Mouse (Mus musculus) stomach, embryonic 16.5 days (tissue): ENCODE measurements at regions not wholly inside any gene's neighbourhood (a gene's known extent, or its start where the extent isn't known, plus 50 kb on each side); places are given as distances from the start of the nearest gene placed in this dataset.

ENCODE experiments used
- ATAC-seq: fragments of 200-750 bp; cut with Nextera tagmentation; 2 replicates; pipeline ENCODE4 v1.8.0; 2017; ENCODE audit warnings: moderate number of reproducible peaks, moderate TSS enrichment; ENCODE audit not compliant: insufficient read depth, low FRiP score
- H3K27ac ChIP-seq: fragments of 300-500 bp; sonication (generic); 2 replicates; pipeline ENCODE4 v1.5.1; 2014; ENCODE audit warnings: low read length
- H3K27me3 ChIP-seq: fragments of 300-500 bp; sonication (generic); 2 replicates; pipeline ENCODE4 v1.6.1; 2014; ENCODE audit warnings: low read length, control low read depth, mixed read lengths; ENCODE audit not compliant: control insufficient read depth, insufficient read depth
- H3K36me3 ChIP-seq: fragments of 300-500 bp; sonication (generic); 2 replicates; pipeline ENCODE4 v1.6.1; 2014; ENCODE audit warnings: low read length; ENCODE audit not compliant: control insufficient read depth, insufficient read depth
- H3K4me1 ChIP-seq: fragments of 300-500 bp; sonication (generic); 2 replicates; pipeline ENCODE4 v1.6.1; 2014; ENCODE audit warnings: low read length, control low read depth, mixed read lengths; ENCODE audit not compliant: control insufficient read depth, insufficient read depth
- H3K4me2 ChIP-seq: fragments of 300-500 bp; sonication (generic); 2 replicates; pipeline ENCODE4 v1.6.1; 2014; ENCODE audit warnings: low read depth, low read length, mixed read lengths
- H3K4me3 ChIP-seq: fragments of 300-500 bp; sonication (generic); replicated peaks from 2 replicates; pipeline ENCODE4 v1.5.1; 2014; ENCODE audit warnings: mild to moderate bottlenecking, low read length
- H3K9ac ChIP-seq: fragments of 300-500 bp; sonication (generic); 2 replicates; pipeline ENCODE4 v1.6.1; 2014; ENCODE audit warnings: low read length
- H3K9me3 ChIP-seq: fragments of 300-500 bp; sonication (generic); replicated peaks from 2 replicates; pipeline ENCODE4 v1.6.1; 2016; ENCODE audit warnings: low read length, control low read depth; ENCODE audit not compliant: control insufficient read depth
- WGBS: fragments of 180-500 bp; shearing (Covaris S2); extraction: QIAGEN DNeasy Blood & Tissue Kit; methylation state at CpG from one replicate; pipeline ENCODE4 v1.1.7; 2014; 5-methylcytosine and 5-hydroxymethylcytosine counted together

DNA sequence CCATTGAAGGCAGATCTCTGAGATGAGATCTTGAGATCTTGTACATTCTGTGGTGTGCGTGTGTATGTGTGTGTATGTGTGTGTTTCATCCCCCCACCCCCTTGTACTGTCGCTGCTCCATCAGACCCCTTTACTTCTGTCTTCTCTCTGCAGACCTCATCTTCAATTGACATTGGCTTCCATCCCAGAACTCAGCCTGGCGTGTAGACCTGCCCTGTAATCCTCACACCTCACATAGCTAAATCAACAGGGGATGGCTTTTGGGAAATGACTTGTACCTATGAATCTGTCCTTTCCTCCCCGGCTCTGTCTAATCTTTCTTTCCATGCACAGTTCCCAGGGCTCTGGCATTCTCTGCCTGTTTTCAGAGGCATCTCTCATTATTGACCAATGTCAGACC, 1227.5 kb upstream of the A1bg start:
- WGBS = 74% methylated on average over 4 of the region's 4 CpGs
- Histone ChIP-seq H3K36me3 (no peaks in the 10 kb centered on the region), H3K9me3 (no peaks in the 10 kb centered on the region), H3K27ac (no peak overlapping the region), H3K27me3 (no peaks in the 10 kb centered on the region), H3K4me2 (no peak overlapping the region), H3K4me1 (no peaks in the 10 kb centered on the region), H3K9ac (no peak overlapping the region), H3K4me3 (no peak overlapping the region)
- ATAC-seq = no peak

DNA sequence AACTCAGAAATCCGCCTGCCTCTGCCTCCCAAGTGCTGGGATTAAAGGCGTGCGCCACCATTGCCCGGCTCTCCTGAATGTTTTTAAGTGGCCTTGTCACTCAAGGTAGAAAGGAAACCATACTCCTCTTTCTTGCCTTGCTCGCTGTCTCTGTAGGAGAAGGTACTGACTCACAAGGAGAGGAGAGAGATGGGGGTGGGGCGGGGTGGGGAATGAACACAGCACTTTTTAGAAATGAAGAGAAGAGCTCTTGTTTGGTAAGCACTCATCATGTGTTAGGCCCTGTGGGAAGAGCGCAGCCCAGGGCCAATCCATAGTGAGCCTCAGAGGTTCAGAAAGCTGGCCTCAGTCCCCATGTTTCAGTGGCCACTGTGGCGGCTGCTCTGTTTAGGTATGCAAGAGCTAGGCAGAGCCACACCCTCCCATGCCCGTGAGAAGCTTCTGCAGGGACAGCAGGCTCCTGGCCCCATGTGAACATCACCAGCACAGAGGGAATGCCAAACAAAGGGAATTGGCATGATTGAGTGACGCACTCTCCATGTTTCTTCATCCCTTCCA, 1225.9 kb upstream of the A1bg start:
- 84% methylated on average over 10 of the region's 10 CpGs for whole genome bisulfite sequencing
- Histone ChIP-seq H3K4me2 (no peak overlapping the region), H3K9me3 (no peaks in the 10 kb centered on the region), H3K4me1 (no peaks in the 10 kb centered on the region), H3K36me3 (no peaks in the 10 kb centered on the region), H3K9ac (no peak overlapping the region), H3K27ac (no peak overlapping the region), H3K4me3 (no peak overlapping the region), H3K27me3 (no peaks in the 10 kb centered on the region)
- ATAC-seq = no peak

- H3K27me3 ChIP-seq = no peaks in the 10 kb centered on the region
- H3K9ac ChIP-seq = no peak overlapping the region
- no peak overlapping the region for H3K4me3 ChIP-seq
- no peaks in the 10 kb centered on the region for H3K9me3 ChIP-seq
- no peak overlapping the region for H3K4me2 ChIP-seq
- H3K4me1 ChIP-seq = no peaks in the 10 kb centered on the region
- no peaks in the 10 kb centered on the region for H3K36me3 ChIP-seq
- H3K27ac ChIP-seq = no peak overlapping the region
- 56% methylated on average over 5 of the region's 5 CpGs for WGBS
- ATAC-seq = no peak
These were observed 1224.6 kb upstream of the A1bg start for GRCm38 (mm10) chr15:62147343-62147953.

DNA sequence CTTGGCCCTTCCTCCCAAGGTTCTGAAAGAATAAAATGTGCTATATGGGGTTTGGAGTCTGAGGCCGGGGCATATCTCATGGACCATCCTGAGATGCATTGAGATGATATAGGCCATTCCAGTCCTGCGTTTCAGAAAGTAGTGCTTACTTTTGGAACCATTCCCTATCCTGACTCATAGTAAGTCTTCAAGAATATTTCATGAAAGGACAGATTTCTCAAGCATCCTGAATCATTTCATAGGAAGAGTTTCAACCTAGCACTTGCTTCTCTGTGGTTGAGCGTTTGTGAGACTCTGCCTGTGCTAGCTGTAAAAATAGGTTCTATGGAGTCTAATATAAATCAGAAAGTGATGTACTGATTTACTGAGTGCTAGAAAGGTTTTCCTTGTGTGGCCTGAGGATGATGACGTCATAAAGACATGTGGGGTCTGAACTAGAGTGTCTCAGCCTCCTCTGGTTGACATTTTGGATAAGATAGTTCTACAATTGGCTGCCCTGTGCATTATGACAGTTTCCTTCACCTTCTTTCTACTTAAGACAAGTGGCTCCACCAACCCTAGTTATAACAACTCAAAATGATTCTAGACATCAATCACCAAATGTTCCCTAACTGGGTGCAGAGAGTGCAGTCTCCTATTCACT, 1223.0 kb upstream of the A1bg start:
- no peak overlapping the region for H3K4me3 ChIP-seq
- no peak overlapping the region for H3K9ac ChIP-seq
- H3K27me3 ChIP-seq = no peaks in the 10 kb centered on the region
- H3K4me2 ChIP-seq = no peak overlapping the region
- WGBS = 88% methylated on average over 4 of the region's 4 CpGs
- H3K9me3 ChIP-seq = no peaks in the 10 kb centered on the region
- H3K4me1 ChIP-seq = no peaks in the 10 kb centered on the region
- no peaks in the 10 kb centered on the region for H3K36me3 ChIP-seq
- ATAC-seq = no peak
- no peak overlapping the region for H3K27ac ChIP-seq

DNA sequence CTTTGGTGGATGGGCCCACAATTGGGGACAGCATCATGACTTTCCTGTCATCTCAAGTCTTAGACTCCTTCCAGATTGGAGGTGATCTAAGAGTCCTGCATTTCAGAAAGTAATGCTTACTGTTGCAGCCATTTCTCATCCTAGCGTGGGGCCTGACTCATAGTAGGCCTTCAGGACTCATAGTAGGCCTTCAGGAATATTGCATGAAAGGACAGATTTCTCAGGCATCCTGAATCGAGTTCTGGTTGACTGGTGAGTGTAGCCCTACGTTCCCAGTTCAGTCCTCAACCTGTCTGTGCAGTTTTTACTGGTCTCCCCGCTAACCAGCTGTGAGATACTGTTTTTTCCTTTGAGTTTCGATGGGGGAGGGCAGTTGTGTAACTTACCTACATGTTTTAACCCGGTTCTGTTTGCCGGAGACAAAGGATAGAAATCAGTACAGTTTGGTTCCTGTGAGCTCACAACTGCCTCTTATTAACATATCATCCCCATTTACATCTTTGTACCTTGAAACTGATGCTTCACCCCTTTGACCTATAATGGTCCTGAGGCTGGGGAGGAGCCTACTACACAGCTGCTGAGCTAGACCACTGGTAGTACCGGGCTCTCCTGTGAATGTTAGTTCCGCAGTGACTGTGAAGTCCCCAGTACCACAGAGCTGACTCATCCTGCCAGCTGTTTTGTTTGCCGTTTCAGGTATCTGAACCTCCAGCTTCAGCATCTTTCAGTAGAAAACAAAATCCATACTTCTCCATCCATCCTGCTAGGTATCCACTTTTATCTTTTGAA, 1222.2 kb upstream of the A1bg start:
- Histone ChIP-seq H3K9ac (no peak overlapping the region), H3K27me3 (no peaks in the 10 kb centered on the region), H3K36me3 (no peaks in the 10 kb centered on the region), H3K4me3 (no peak overlapping the region), H3K4me2 (no peak overlapping the region), H3K27ac (no peak overlapping the region), H3K9me3 (no peaks in the 10 kb centered on the region), H3K4me1 (no peaks in the 10 kb centered on the region)
- no peak for ATAC-seq
- WGBS = 89% methylated on average over 10 of the region's 10 CpGs

DNA sequence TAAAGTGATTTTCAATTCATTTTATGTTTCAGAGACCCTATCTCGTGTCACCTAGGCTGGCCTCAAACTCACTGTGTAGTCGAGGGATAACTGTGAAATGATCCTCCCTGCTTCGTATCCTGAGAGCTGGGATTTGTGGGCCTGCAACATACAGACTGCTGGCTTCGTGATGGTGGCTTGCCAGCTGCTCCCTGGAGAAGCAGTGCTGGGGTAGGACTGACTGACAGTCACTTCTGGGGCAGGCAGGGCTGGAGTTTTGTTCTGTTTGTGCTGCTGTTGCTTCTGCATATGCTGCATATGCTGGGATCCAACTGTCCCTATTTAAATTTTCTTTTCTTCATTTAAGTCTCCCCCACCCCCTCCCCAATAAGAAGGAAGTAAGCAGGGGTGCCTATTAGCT, 1217.0 kb upstream of the A1bg start:
- Histone ChIP-seq H3K4me3 (no peak overlapping the region), H3K4me2 (no peak overlapping the region), H3K27me3 (no peaks in the 10 kb centered on the region), H3K9ac (no peak overlapping the region), H3K36me3 (no peaks in the 10 kb centered on the region), H3K9me3 (no peaks in the 10 kb centered on the region), H3K4me1 (peaks cover 10% of the 10 kb centered on the region), H3K27ac (no peak overlapping the region)
- 67% methylated on average over 4 of the region's 4 CpGs for WGBS
- no peak for ATAC-seq

DNA sequence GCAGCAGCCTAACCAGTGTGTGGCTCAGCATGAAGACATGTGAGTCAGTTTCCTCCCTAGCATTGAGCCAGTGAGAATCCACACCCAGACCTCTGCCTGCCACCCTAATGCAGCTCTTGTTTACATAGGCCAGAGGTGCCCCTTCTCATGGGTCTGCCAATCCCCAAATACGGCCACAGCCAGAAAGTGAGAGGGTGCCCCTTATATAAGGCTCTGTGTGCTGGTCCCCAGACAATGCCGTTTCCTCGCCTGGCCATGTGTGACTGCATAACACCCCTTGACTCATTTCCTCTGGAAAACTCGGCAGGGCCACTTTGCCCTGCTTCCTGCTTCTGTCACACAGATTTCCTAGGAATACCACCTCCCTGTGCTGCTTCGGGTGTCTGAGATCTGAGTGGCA, 1216.4 kb upstream of the A1bg start:
- Histone ChIP-seq H3K4me1 (peaks cover 10% of the 10 kb centered on the region), H3K9me3 (no peaks in the 10 kb centered on the region), H3K4me2 (no peak overlapping the region), H3K36me3 (no peaks in the 10 kb centered on the region), H3K9ac (no peak overlapping the region), H3K27ac (no peak overlapping the region), H3K4me3 (no peak overlapping the region), H3K27me3 (no peaks in the 10 kb centered on the region)
- WGBS = 44% methylated on average over 5 of the region's 5 CpGs
- peak; percentile 39; the same call in 1 of the 2 replicates for ATAC-seq

DNA sequence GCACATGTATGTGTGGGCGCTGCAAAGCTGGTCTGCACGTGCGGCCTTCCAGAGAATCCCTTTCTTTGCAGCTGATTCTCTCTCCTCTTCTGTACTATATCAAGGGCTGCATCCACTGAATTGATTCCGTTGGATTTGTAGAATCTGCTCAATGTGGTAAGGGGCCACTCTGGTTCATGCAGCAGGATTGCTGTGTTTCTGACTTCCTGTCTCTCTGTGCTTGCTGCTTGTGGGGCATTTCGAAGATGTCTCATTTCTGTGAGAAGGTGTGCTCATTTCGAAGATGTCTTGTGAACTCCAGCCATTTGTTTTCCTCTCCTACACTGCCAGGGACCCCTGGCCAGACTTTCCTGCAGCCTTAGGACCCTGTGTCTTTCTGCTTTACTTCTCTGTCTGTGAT, 1215.9 kb upstream of the A1bg start:
- Histone ChIP-seq H3K9ac (no peak overlapping the region; the same call in 1 of the 2 replicates), H3K4me3 (no peak overlapping the region), H3K27me3 (no peaks in the 10 kb centered on the region), H3K27ac (no peak overlapping the region), H3K4me2 (no peak overlapping the region), H3K4me1 (peaks cover 10% of the 10 kb centered on the region), H3K36me3 (no peaks in the 10 kb centered on the region), H3K9me3 (no peaks in the 10 kb centered on the region)
- 89% methylated on average over 6 of the region's 6 CpGs for WGBS
- no peak for ATAC-seq

DNA sequence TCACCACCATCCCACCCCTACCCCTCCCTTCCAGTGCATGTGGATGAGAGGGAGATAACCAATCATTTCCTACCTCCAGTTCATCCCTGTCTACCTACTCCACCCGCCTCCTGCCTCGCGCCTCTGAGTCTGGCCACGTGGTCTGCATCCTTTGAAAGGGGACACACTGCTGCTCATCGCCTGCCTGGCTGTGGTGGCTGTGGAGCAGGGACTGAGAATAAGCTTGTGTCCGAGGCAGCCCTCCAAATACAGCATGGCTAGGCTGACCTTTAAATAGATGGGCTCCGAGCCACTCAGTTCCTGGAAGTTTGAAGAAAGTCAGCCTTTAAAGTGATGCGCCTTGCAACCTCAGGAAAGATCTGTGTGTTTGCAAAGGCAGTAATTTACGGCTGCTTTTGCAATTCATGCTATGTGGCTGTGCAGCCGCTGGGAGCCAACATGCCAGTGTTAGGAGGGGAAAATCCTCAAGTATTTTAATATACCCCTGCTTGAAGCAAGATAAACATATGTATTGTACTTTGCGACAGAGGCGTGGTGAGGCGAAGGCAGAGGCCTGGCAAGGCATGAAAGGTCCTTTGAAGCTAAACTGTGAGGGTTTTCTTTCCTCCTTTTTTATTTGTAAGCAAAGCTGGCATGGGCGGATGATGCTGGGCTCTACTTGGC, 1214.3 kb upstream of the A1bg start:
- Histone ChIP-seq H3K4me3 (no peak overlapping the region), H3K4me2 (no peak overlapping the region), H3K9me3 (no peaks in the 10 kb centered on the region), H3K36me3 (no peaks in the 10 kb centered on the region), H3K27ac (no peak overlapping the region), H3K9ac (no peak overlapping the region), H3K4me1 (peaks cover 18% of the 10 kb centered on the region), H3K27me3 (no peaks in the 10 kb centered on the region)
- no peak for ATAC-seq
- WGBS = 47% methylated on average over 14 of the region's 14 CpGs
